Mouse (Mus musculus) bone marrow macrophage, adult 2 months (primary cell): Measurements from ENCODE around the gene F13a1. TPM values are rescaled to one million over a fixed set of nuclear protein-coding genes. Genes with fewer than 3 reads are reported as not detected.

Source experiments
- H3K27ac ChIP-seq: 2 replicates; pipeline ENCODE4 v1.5.1; 2012; ENCODE audit warnings: low read depth, low read length; ENCODE audit not compliant: insufficient read depth
- H3K4me1 ChIP-seq: 2 replicates; pipeline ENCODE4 v1.6.1; 2012; ENCODE audit warnings: low read length; ENCODE audit not compliant: control insufficient read depth, insufficient read depth
- H3K4me3 ChIP-seq: 2 replicates; pipeline ENCODE4 v1.5.1; 2012; ENCODE audit warnings: mild to moderate bottlenecking, low read length, moderate library complexity; ENCODE audit not compliant: insufficient read depth
- CTCF ChIP-seq: IDR thresholded peaks from 2 replicates; pipeline ENCODE4 v1.5.1; 2012; ENCODE audit warnings: low read depth, mild to moderate bottlenecking, low read length, moderate library complexity
- POLR2A ChIP-seq: IDR thresholded peaks from 2 replicates; pipeline ENCODE4 v1.6.1; 2012; ENCODE audit warnings: mild to moderate bottlenecking, low read depth, low read length, borderline replicate concordance
- polyA plus RNA-seq: library from polyadenylated mRNA; stranded (reverse); fragments of >200 nt; gene quantifications from 2 replicates; pipeline ENCODE4 v1.2.4, GENCODE M21; 2012; ENCODE audit not compliant: missing spikeins, insufficient read depth, insufficient read length

The F13a1 gene
- polyA plus RNA-seq, 1 experiment, result 45.6 TPM

GRCm38 (mm10) chr13:36958996-36959395, 91.0 kb downstream of the F13a1 start:
- no peak overlapping the region for H3K27ac ChIP-seq
- TF ChIP-seq CTCF (no peak), POLR2A (no peak)
- H3K4me3 ChIP-seq, result no peak overlapping the region
- peaks cover 8% of the 10 kb centered on the region for H3K4me1 ChIP-seq

DNA sequence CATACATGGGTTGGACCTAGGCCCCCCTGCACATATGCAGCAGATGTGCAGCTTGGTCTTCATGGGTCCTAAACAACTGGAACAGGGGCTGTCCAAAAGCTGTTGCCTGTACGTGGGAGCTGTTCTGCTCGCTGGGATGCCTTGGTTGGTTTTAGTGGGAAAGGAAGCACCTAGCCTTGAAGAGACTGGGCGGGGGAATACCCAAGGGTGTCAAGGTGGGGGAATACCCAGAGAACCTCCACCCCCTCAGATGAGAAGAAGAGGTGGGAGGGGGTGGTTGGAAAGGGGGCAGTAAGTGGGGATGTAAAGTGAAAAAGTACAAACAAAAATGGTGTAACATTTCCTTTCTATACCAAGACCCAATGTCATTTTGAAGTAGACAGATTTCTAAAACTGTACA, 95.1 kb downstream of the F13a1 start:
- H3K27ac ChIP-seq, result no peak overlapping the region
- TF ChIP-seq POLR2A (no peak), CTCF (no peak)
- peaks cover 8% of the 10 kb centered on the region for H3K4me1 ChIP-seq
- H3K4me3 ChIP-seq, result no peak overlapping the region

GRCm38 (mm10) chr13:36953676-36954075, 96.4 kb downstream of the F13a1 start:
- Histone ChIP-seq H3K27ac (no peak overlapping the region), H3K4me3 (no peak overlapping the region), H3K4me1 (peaks cover 2% of the 10 kb centered on the region)
- TF ChIP-seq POLR2A (no peak), CTCF (no peak)

- Histone ChIP-seq H3K27ac (no peak overlapping the region), H3K4me3 (no peak overlapping the region), H3K4me1 (peaks cover 8% of the 10 kb centered on the region)
- no peak for TF ChIP-seq POLR2A
- TF ChIP-seq CTCF, result no peak
These were observed 108.2 kb downstream of the F13a1 start for GRCm38 (mm10) chr13:36941891-36942290.

DNA sequence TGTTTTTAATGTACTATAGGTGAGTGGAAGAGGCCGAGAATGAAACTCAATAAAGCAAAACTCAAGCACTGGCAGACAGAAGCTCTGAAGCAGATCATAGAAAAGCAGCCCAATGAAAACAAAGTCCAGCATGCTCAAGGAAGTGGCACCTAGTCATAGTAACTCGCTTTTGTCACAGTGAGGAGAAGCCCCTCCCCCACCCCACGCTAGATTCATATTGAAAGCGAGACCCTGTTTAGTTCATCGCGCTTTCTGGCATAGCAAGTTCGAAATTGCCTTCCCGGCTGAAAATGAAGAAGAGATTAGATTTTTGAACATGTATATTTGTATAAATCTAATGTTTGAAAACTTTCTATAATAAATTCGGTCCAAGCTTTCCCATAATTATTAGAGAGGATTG, 118.0 kb downstream of the F13a1 start:
- no peak overlapping the region for H3K4me3 ChIP-seq
- H3K27ac ChIP-seq, result no peak overlapping the region
- no peaks in the 10 kb centered on the region for H3K4me1 ChIP-seq
- TF ChIP-seq CTCF (no peak), POLR2A (no peak)

DNA sequence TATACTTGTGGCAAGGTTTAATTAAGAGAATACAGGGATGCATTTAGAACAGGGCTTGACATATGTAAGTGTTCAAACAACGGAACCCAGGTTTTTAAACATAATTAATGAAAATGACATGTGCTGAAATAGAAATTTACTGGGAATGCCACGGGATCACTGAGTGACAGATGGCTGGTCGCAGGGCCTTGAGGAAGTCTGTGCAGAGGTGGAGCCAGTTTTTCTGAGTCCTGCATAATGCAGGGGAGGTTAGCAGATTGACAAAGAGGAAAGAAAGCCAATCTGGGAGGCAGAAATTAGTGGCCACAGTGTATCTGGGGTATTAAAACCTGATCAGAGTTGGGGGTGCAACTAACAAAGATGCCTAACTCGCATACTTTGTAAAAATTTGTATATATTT, 130.3 kb downstream of the F13a1 start:
- no peaks in the 10 kb centered on the region for H3K4me1 ChIP-seq
- no peak overlapping the region for H3K27ac ChIP-seq
- TF ChIP-seq CTCF (no peak), POLR2A (no peak)
- no peak overlapping the region for H3K4me3 ChIP-seq

DNA sequence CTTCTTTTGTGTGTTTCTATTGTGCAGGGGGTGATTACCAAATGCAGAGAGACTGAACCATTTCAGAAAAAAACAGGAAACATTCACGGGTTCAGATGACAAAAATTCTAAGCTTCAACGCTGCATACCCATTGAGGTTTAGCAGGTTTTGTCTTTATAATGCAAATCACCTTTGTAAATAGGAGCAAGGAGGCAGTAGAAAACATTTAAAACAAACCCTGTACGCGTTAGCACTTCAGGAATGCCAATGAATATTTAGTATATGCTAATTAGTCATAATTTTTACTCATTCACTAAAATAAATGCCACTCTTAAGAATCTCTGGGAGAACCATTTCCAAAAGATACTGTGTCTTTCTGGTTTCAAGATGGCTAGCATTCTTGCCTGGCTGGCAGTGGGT, 146.2 kb downstream of the F13a1 start:
- TF ChIP-seq POLR2A (no peak), CTCF (no peak)
- Histone ChIP-seq H3K27ac (no peak overlapping the region), H3K4me1 (no peaks in the 10 kb centered on the region; the same call in 1 of the 2 replicates), H3K4me3 (no peak overlapping the region)

GRCm38 (mm10) chr13:36903447-36903846, 146.6 kb downstream of the F13a1 start:
- Histone ChIP-seq H3K4me1 (no peaks in the 10 kb centered on the region; the same call in 1 of the 2 replicates), H3K27ac (no peak overlapping the region), H3K4me3 (no peak overlapping the region)
- TF ChIP-seq CTCF (no peak), POLR2A (no peak)

DNA sequence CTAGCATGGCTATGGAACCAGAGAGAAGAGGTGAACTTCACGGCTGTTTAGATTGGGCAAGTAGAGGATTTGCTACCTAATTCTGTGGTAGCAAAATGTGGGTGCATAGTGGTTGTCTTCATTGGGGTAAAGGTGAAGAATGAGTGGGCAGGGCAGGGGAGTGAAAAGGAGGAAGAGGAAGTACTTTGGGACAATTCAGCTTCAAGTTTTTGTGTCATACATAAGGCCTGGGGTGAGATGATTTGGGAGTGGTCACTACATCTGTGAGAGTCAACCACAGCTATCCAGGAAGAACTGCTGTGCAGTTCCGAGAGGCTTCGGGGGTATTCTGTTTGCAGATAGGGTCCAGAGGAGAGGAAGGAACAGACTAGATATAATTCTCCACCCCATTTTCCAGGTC, 148.4 kb downstream of the F13a1 start:
- Histone ChIP-seq H3K27ac (no peak overlapping the region), H3K4me1 (no peaks in the 10 kb centered on the region; the same call in 1 of the 2 replicates), H3K4me3 (no peak overlapping the region)
- TF ChIP-seq POLR2A (no peak), CTCF (no peak)

DNA sequence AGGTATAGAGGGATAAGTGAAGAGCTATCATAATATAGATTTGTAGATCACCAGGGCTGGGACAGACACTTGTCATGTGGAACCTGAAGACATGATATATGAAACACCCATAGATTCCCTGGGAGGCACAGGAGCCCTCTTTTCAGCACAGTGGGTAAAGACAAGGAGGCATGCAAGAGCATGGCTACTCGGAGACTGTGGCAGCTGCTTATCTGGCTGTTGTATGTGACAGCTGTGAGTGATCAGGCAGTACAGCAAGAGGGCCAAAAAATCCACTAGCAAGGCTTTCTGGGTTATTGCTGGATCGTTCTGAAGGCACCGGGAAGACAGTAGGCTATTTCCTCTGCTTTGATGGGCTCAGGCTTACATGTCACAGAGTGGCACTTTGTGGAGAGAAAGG, 149.0 kb downstream of the F13a1 start:
- TF ChIP-seq CTCF, result no peak
- no peak for TF ChIP-seq POLR2A
- Histone ChIP-seq H3K4me1 (no peaks in the 10 kb centered on the region; the same call in 1 of the 2 replicates), H3K27ac (no peak overlapping the region), H3K4me3 (no peak overlapping the region)

- Histone ChIP-seq H3K27ac (no peak overlapping the region), H3K4me1 (no peaks in the 10 kb centered on the region), H3K4me3 (no peak overlapping the region)
- no peak for TF ChIP-seq CTCF
- no peak for TF ChIP-seq POLR2A
These were observed 154.0 kb downstream of the F13a1 start for GRCm38 (mm10) chr13:36896061-36896460.
